Mouse (Mus musculus): ENCODE data around the gene Tnni3k.

Tnni3k gene

GRCm38 (mm10) chr3:154825739-154826138 is 229.5 kb downstream of the Tnni3k start:
- DNase-seq, result no peak

GRCm38 (mm10) chr3:154824713-154825112 is 230.5 kb downstream of the Tnni3k start:
- no peak for DNase-seq

- DNase-seq, result peak; percentile 6 to 45
These were observed 235.5 kb downstream of the Tnni3k start for GRCm38 (mm10) chr3:154819684-154820083.

- peak; percentile 14 to 74 for DNase-seq
These were observed 237.5 kb downstream of the Tnni3k start for GRCm38 (mm10) chr3:154817732-154818131.

- no peak for DNase-seq
These were observed 238.2 kb downstream of the Tnni3k start for GRCm38 (mm10) chr3:154816801-154817625.

GRCm38 (mm10) chr3:154816231-154816630 is 239.0 kb downstream of the Tnni3k start:
- no peak for DNase-seq

GRCm38 (mm10) chr3:154815606-154816005 is 239.6 kb downstream of the Tnni3k start:
- DNase-seq, result no peak

- DNase-seq, result no peak
These were observed 242.3 kb downstream of the Tnni3k start for GRCm38 (mm10) chr3:154812893-154813292.

GRCm38 (mm10) chr3:154811833-154812232 is 243.4 kb downstream of the Tnni3k start:
- DNase-seq, result no peak

- no peak for DNase-seq
These were observed 243.9 kb downstream of the Tnni3k start for GRCm38 (mm10) chr3:154811281-154811680.

GRCm38 (mm10) chr3:154810273-154810870 is 244.8 kb downstream of the Tnni3k start:
- DNase-seq, result no peak

- no peak for DNase-seq
These were observed 248.6 kb downstream of the Tnni3k start for GRCm38 (mm10) chr3:154806626-154807025.

- peak; percentile 30 to 54 for DNase-seq
These were observed 254.2 kb downstream of the Tnni3k start for GRCm38 (mm10) chr3:154800888-154801429.

- no peak for DNase-seq
These were observed 254.8 kb downstream of the Tnni3k start for GRCm38 (mm10) chr3:154800454-154800853.

GRCm38 (mm10) chr3:154798806-154799205 is 256.4 kb downstream of the Tnni3k start:
- no peak for DNase-seq

GRCm38 (mm10) chr3:154793571-154793970 is 261.6 kb downstream of the Tnni3k start:
- no peak for DNase-seq

- DNase-seq, result no peak
These were observed 267.6 kb downstream of the Tnni3k start for GRCm38 (mm10) chr3:154787611-154788010.

GRCm38 (mm10) chr3:154786354-154786753 is 268.9 kb downstream of the Tnni3k start:
- no peak for DNase-seq

GRCm38 (mm10) chr3:154778836-154779595 is 276.2 kb downstream of the Tnni3k start:
- DNase-seq, result no peak

- DNase-seq, result no peak
These were observed 283.6 kb downstream of the Tnni3k start for GRCm38 (mm10) chr3:154771651-154772050.

- DNase-seq, result no peak
These were observed 288.9 kb downstream of the Tnni3k start for GRCm38 (mm10) chr3:154766321-154766720.

- no peak for DNase-seq
These were observed 291.1 kb downstream of the Tnni3k start for GRCm38 (mm10) chr3:154764115-154764514.

- DNase-seq, result no peak
These were observed 291.8 kb downstream of the Tnni3k start for GRCm38 (mm10) chr3:154763374-154763773.
